Mouse (Mus musculus) frontal cortex, postnatal 10 days (tissue): ENCODE measurements at regions not wholly inside any gene's neighbourhood (a gene's known extent, or its start where the extent isn't known, plus 50 kb on each side); places are given as distances from the start of the nearest gene placed in this dataset.

Source experiments
- DNase-seq, 2 experiments: peaks; one replicate each; pipeline ENCODE4 v3.0.0; 2022; ENCODE audit warnings: low spot score in 2 of 2, mixed read lengths in 1 of 2

DNA sequence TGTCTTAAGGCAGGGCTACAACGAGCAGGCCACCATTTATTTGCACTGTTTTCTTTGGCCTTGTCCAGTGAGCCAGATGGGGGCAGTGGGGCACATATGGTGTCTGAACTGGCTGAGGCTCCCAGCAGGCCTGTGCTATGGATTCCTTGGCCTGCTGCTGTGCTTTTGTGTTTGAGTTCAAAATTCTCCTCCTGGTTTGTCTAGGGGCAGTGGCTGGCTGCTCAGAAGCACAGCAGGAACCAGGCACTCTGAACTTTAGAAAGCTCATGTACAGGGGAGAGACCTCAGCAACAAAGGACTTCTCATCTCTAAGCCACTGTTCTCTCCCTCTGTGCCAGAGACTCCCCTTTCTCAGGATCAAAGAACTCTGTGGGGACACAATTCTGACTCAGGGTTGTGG lies 370.9 kb downstream of the Bckdhb start:
- no peak for DNase-seq

GRCm38 (mm10) chr9:84296456-84296855 lies 371.5 kb downstream of the Bckdhb start:
- DNase-seq, result no peak

GRCm38 (mm10) chr9:84304398-84304797 lies 379.5 kb downstream of the Bckdhb start:
- no peak for DNase-seq

GRCm38 (mm10) chr9:84318811-84319210 lies 393.9 kb downstream of the Bckdhb start:
- no peak for DNase-seq

DNA sequence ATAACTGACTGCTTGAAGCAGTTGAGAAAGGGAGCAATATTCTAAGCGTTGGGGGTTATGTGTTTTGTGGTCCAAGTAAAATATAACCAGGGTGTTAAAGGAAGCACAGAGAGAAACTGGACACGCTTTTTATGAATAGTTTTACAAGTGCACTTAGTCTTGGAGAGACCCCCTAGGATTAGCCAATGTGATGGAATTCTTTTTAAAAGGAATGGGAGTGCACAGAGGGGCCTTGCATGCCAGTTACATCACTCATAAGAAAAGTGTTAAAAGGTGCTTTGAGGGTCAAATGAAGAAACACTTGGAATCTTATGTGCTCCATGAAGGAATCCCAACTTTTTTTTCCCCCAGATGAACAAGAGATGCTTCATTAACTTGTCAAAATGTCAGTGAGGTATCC lies 394.4 kb downstream of the Bckdhb start:
- no peak for DNase-seq

- DNase-seq, result no peak
Observed at GRCm38 (mm10) chr9:84323145-84323544, 398.2 kb downstream of the Bckdhb start.

DNA sequence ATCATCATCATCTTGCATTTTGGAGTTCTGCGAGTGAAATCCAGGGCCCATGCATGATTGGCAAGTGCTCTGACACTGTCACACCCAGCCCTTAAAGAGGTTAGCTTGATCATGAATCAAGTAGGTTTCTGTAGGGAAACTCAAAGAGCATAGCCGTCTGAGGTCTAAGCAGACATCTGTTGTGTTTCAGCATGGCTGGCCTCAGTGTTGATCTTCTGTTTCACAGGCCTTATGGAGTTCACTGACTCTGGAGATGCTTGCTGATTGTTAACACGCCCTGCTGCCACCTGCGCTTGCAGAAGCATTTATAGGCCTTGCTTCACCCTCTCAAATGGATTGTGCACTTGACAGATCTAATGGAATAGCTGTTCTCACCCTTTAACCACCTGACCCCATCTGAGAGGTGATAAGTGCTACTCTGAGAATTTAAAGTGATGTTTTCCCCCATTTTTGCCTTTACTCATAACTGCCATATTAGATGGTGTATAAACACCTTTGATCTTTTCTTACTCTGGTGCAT lies 406.2 kb downstream of the Bckdhb start:
- DNase-seq, result no peak

DNA sequence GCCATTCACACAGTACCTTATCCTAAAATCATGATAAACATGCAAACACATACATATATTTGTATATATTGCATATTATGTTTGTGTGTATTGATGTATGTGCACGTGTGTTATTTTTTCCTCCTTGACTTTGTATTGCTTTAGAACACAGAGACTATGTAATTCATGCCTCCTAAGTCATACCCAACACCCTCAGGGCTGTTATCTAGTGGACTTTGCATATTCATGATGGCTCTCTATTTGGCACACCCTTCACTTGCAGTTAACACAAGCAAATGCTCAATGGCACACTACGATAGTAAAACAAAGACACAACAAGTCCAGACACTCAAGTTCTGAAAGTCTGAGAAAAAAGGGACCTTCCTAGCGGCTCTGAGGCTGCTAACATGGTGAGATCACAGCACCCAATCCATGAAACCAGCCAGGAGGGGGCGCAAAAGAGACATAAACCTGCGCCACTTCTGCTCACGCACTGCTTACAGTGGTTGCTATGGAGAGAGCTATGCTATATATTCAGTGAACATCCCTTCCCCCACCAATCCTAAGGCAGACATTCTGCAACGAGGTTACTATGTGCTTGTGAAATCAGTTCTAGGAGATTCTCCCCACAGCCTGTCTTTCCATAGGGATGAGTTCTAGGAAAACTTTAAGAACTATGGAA lies 418.6 kb downstream of the Bckdhb start:
- DNase-seq, result peak; percentile 76 to 79

DNA sequence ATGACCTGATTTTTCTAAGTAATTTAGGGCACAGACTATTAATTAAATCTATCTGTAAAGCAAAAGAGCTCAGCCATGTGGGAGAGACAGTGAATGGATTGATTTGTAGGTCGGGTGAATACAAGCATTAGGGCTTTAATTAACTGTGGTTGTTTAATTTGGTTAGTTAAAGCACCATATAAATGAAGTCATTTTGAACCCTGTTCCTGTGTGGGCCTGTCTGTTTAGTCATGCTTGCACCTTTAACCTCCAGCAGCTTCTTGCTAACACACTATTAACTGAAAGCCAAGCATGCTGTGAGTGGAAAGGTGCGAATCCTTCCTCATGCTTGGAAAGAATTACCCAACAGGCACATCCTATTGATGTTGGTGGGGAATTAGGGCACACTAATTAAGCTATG lies 425.3 kb downstream of the Bckdhb start:
- no peak for DNase-seq

- no peak for DNase-seq
Observed at GRCm38 (mm10) chr9:84354409-84354808, 429.5 kb downstream of the Bckdhb start.

DNA sequence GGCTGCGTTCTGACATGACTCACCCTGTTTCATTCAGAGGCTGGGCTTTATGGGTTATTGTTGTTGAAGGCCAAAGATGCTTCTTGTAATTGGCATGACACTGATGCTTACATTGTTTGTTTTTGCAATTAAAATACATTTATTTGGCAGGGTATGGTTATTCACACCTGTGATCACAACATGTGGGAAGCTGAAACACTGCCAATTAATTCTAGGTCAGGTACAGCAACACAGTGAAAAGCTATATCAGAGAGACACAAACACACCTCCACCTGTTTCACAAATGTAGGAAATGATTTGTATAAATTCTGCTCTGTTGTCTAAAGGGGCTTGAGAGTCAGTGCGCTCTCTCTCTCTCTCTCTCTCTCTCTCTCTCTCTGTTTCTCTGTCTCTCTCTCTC lies 431.2 kb downstream of the Bckdhb start:
- DNase-seq, result no peak

- DNase-seq, result no peak
Observed at GRCm38 (mm10) chr9:84359879-84360278, 434.9 kb downstream of the Bckdhb start.

DNA sequence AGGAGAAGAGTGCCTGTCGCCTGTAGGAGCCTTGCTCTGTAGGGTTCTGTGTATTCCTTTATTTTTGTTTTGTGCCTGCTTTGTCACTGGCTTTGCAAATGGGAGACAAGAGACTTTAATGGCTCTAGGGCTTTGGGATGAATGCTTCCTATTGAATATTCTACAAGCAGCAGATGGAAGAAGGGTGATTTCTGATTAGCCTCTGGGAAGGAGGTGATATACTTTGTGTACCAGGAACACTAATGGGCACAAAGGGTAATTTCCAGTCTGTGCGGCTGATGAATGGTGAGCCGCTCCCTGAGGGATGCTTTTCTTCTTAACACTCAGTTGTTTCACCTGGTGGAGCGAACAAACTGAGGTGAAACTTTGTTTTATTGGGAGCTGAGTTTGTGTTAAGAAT lies 435.5 kb downstream of the Bckdhb start:
- DNase-seq, result no peak

- DNase-seq, result no peak
Observed at GRCm38 (mm10) chr9:84363478-84363877, 438.5 kb downstream of the Bckdhb start.

DNA sequence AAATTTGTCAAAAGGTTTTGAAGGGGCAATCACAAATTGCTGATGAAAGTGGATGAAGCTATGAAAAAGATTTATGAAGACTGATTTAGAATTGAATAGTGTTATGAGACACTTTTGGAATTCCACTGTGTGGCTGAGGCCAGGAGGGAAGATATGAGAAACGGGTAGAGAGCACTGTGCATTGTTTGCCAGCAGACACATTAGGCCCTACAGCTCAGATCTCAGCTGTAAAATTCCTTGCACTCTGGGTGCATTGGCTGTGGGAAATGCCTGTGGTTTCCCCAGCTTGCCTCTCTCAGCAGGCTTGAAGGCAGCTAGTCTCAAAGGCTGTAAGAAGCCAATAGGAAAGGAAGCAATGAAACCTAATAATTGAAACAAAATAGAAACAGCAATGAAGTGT lies 444.3 kb downstream of the Bckdhb start:
- DNase-seq, result no peak

GRCm38 (mm10) chr9:84370260-84370659 lies 445.3 kb downstream of the Bckdhb start:
- DNase-seq, result no peak

GRCm38 (mm10) chr9:84375746-84376145 lies 450.8 kb downstream of the Bckdhb start:
- DNase-seq, result no peak

GRCm38 (mm10) chr9:84376621-84377020 lies 451.7 kb downstream of the Bckdhb start:
- no peak for DNase-seq

GRCm38 (mm10) chr9:84381942-84382341 lies 457.0 kb downstream of the Bckdhb start:
- no peak for DNase-seq

DNA sequence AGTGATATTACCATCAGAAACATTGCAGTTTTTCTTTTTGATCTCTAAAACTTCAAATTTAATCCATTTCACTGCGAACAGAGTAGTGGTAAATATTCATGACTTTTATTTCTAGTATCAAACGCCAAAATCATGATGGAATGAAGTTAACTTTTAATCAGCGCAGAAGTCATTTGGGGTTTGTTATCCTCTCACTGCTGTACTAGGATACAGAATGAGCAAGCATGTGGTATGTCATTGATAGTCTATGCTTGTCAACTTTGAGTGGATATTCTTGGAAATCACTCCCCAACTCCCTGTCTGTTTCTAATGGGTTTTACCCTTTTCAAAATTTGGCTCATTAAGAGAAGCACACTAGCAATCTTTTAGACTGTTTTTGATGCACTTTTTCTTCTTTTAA lies 464.9 kb downstream of the Bckdhb start:
- DNase-seq, result no peak

DNA sequence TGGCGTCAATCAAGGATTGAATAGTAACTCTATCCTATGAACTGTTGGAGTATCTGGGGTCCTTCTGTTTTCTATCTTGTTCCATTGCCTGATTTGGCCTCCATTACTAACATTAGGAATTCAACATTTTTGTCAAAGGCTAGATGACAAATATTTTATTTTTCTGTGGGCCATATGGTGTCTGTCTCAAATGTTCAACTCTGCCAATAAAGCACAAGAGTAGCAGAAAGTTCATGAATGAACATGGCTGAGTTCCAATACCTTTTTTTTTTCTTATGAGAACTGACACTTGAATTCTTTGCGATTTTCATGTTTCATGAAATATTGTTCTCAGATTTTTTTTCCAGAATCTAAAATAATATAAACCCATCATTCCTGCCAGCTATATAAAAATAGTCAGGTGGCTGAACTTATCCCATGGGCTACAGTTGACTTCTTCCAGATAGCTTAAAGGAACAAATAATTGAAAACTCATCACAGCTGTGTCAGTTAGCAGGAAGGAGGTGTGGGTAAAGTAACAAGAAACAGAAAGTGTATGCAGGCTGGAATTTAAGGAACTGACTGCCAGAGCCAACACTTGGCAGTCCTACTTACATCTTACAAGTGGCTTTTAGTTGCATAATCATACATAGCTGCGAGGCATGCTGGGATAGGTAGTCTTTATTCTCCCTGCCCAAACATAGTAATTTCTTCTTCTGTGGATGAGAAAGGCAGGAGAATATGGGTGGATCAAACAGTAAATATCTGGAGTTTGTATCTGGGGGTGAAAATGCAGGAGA lies 469.8 kb downstream of the Bckdhb start:
- no peak for DNase-seq

DNA sequence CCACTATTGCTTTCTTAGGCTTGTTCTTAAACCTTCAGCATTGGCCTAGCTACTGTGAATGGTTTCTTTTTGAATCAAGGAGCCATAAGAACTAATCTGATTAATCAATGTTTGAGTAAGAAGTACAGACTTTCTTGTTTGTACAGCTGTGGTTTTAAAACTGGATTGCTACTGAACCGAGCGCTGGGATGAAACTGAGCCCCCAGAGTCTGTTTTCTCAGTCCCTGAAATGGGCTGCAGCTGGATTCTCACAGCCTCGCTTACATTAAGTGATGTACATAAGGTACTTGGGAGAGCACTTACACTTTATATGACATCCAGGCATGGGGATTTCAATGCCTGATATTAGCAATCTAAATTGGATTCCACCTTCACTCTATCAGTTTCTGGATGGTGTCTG lies 474.5 kb downstream of the Bckdhb start:
- no peak for DNase-seq
